Mouse (Mus musculus): ENCODE results near the gene Lrrc8c.

- TF ChIP-seq MAX (IDR thresholded peaks at IDR 0.05) (no peak), CTCF (IDR thresholded peaks at IDR 0.05; ENCODE audit: control insufficient read depth, insufficient read depth, insufficient read length) (no peak), USF1 (IDR thresholded peaks at IDR 0.05; ENCODE audit: low read depth) (no peak), MYOG (IDR thresholded peaks at IDR 0.05; ENCODE audit: control insufficient read depth, extremely low read depth, insufficient read length) (no peak), FOSL1 (IDR thresholded peaks at IDR 0.05; ENCODE audit: insufficient read depth, low read length, poor library complexity, severe bottlenecking) (no peak), MYOD1 (IDR thresholded peaks at IDR 0.05; ENCODE audit: control insufficient read depth, insufficient read length, low read depth) (no peak), CEBPB (IDR thresholded peaks at IDR 0.05; ENCODE audit: low read depth) (no peak)
Measured at GRCm38 (mm10) chr5:105615871-105616454, 96.8 kb downstream of the Lrrc8c start.
